Mouse (Mus musculus): ENCODE results near the gene Ace. TPM values are rescaled to one million over a fixed set of nuclear protein-coding genes. Genes with fewer than 3 reads are reported as not detected.

Ace gene
- polyA plus RNA-seq, 2 experiments = 1.1 to 1.4 TPM

DNA sequence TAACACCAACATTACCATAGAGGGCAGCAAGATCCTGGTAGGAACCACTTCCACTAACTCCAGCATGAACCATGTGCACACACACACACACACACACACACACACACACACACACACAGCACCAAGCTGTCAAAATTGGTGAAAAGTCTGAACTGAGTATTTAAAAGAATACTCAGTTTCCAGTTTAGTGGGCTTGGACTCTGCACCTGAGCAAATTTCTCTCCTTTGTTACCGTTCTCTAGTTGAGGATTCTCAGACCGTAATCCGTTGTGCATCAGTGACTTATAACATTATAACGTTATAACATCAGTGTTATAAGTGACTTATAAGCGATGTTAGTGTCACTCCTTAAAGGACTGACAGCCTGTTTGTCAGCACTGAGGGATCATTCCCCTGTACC lies 7.9 kb downstream of the Ace start:
- Histone ChIP-seq H3K9me3 (ENCODE audit: control insufficient read depth, low read length) (no peaks in the 10 kb centered on the region), H3K9ac (ENCODE audit: low read depth, low read length, severe bottlenecking) (no peak overlapping the region), H3K4me1 (ENCODE audit: control insufficient read depth, insufficient read depth, low read length) (no peaks in the 10 kb centered on the region), H3K4me2 (replicated peaks; ENCODE audit: low read depth, low read length, severe bottlenecking) (no peak overlapping the region), H3K27ac (replicated peaks; ENCODE audit: low read depth, low read length) (no peak overlapping the region), H3K36me3 (ENCODE audit: control insufficient read depth, insufficient read depth, low read length) (no peaks in the 10 kb centered on the region), H3K4me3 (replicated peaks; ENCODE audit: low read length) (no peak overlapping the region), H3K27me3 (ENCODE audit: control insufficient read depth, insufficient read depth, low read length) (no peaks in the 10 kb centered on the region)
- no peak for TF ChIP-seq POLR2A (IDR thresholded peaks at IDR 0.05; ENCODE audit: borderline replicate concordance, extremely low read depth, insufficient read depth, insufficient read length)
- DNase-seq (ENCODE audit: low spot score) = no peak
- ATAC-seq (ENCODE audit: low FRiP score, low read depth) = no peak
- WGBS = 94% methylated on average over 5 of the region's 5 CpGs

DNA sequence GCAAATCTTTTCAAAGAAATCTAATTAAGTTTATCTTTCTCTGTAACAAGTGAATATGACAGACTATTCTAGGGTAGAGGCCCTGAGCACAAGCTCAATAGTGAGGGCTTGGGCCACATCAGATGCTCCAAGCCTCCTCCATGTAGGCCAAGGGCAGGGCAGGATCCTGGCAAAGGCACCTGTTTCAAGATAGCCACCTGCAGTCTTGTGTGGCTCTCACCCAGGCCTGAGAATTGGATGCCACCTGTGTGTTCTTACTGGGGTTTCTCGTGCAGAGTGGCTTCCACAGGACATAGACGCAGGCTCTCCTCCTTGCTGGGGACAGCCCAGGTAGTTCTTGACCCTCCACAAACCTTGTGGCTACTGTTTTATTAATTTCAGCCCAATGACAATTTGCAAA lies 10.5 kb downstream of the Ace start:
- no peaks in the 10 kb centered on the region for H3K27me3 ChIP-seq (ENCODE audit: control insufficient read depth, insufficient read depth, low read length)
- no peak for TF ChIP-seq POLR2A (IDR thresholded peaks at IDR 0.05; ENCODE audit: borderline replicate concordance, extremely low read depth, insufficient read depth, insufficient read length)
- 83% methylated on average over 2 of the region's 2 CpGs for WGBS

GRCm38 (mm10) chr11:105978634-105979033 lies 10.9 kb downstream of the Ace start:
- H3K36me3 ChIP-seq (ENCODE audit: control insufficient read depth, insufficient read depth, low read length) = no peaks in the 10 kb centered on the region
- no peak overlapping the region for H3K27ac ChIP-seq (replicated peaks; ENCODE audit: low read depth, low read length)
- H3K9me3 ChIP-seq (ENCODE audit: control insufficient read depth, low read length) = no peaks in the 10 kb centered on the region
- no peak overlapping the region for H3K4me2 ChIP-seq (replicated peaks; ENCODE audit: low read depth, low read length, severe bottlenecking)
- TF ChIP-seq POLR2A (IDR thresholded peaks at IDR 0.05; ENCODE audit: borderline replicate concordance, extremely low read depth, insufficient read depth, insufficient read length) = no peak
- H3K9ac ChIP-seq (ENCODE audit: low read depth, low read length, severe bottlenecking) = no peak overlapping the region
- H3K27me3 ChIP-seq (ENCODE audit: control insufficient read depth, insufficient read depth, low read length) = no peaks in the 10 kb centered on the region
- no peaks in the 10 kb centered on the region for H3K4me1 ChIP-seq (ENCODE audit: control insufficient read depth, insufficient read depth, low read length)
- 63% methylated on average over 5 of the region's 5 CpGs for WGBS
- DNase-seq (ENCODE audit: low spot score) (no peak), ATAC-seq (ENCODE audit: low FRiP score, low read depth) (no peak)
- H3K4me3 ChIP-seq (replicated peaks; ENCODE audit: low read length) = no peak overlapping the region

More for the DNA sequence above, 10.5 kb downstream of the Ace start:
- Histone ChIP-seq H3K9me3 (ENCODE audit: control insufficient read depth, low read length) (no peaks in the 10 kb centered on the region), H3K4me3 (replicated peaks; ENCODE audit: low read length) (no peak overlapping the region), H3K4me1 (ENCODE audit: control insufficient read depth, insufficient read depth, low read length) (no peaks in the 10 kb centered on the region), H3K36me3 (ENCODE audit: control insufficient read depth, insufficient read depth, low read length) (no peaks in the 10 kb centered on the region), H3K27ac (replicated peaks; ENCODE audit: low read depth, low read length) (no peak overlapping the region), H3K4me2 (replicated peaks; ENCODE audit: low read depth, low read length, severe bottlenecking) (no peak overlapping the region), H3K9ac (ENCODE audit: low read depth, low read length, severe bottlenecking) (no peak overlapping the region)
- DNase-seq (ENCODE audit: low spot score) (no peak), ATAC-seq (ENCODE audit: low FRiP score, low read depth) (no peak)

DNA sequence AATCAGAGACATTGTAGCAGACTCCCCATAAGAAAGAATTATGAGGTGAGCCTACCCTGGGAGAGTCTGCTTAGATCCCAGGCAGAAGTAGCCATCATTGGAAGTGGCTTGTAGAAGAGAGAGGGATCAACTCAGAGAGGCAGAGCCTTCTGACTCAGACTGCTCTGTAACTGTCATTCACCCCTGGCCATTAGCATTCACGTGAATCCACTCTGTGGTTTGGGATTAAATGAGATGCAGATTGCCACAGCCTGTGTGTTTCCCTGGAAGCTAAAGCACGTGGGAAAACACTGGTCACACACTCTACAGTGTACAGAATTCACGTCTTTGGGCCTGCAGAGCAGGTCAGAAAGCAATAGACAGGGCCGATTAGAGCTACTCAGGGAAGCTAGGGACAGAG lies 16.7 kb downstream of the Ace start:
- no peak for ATAC-seq (ENCODE audit: low FRiP score, low read depth)

GRCm38 (mm10) chr11:105987446-105987845 lies 19.7 kb downstream of the Ace start:
- no peaks in the 10 kb centered on the region for H3K9me3 ChIP-seq (ENCODE audit: control insufficient read depth, low read length)
- no peaks in the 10 kb centered on the region for H3K36me3 ChIP-seq (ENCODE audit: control insufficient read depth, insufficient read depth, low read length)
- TF ChIP-seq POLR2A (IDR thresholded peaks at IDR 0.05; ENCODE audit: borderline replicate concordance, extremely low read depth, insufficient read depth, insufficient read length) = no peak
- H3K27me3 ChIP-seq (ENCODE audit: control insufficient read depth, insufficient read depth, low read length) = no peaks in the 10 kb centered on the region
- H3K4me2 ChIP-seq (replicated peaks; ENCODE audit: low read depth, low read length, severe bottlenecking) = no peak overlapping the region
- WGBS = 73% methylated on average over 6 of the region's 6 CpGs
- ATAC-seq (ENCODE audit: low FRiP score, low read depth) (no peak), DNase-seq (ENCODE audit: low spot score) (no peak)
- no peak overlapping the region for H3K4me3 ChIP-seq (replicated peaks; ENCODE audit: low read length)
- no peak overlapping the region for H3K27ac ChIP-seq (replicated peaks; ENCODE audit: low read depth, low read length)
- H3K4me1 ChIP-seq (ENCODE audit: control insufficient read depth, insufficient read depth, low read length) = no peaks in the 10 kb centered on the region
- no peak overlapping the region for H3K9ac ChIP-seq (ENCODE audit: low read depth, low read length, severe bottlenecking)

More for the DNA sequence above, 16.7 kb downstream of the Ace start:
- H3K4me3 ChIP-seq (replicated peaks; ENCODE audit: low read length) = no peak overlapping the region
- no peaks in the 10 kb centered on the region for H3K4me1 ChIP-seq (ENCODE audit: control insufficient read depth, insufficient read depth, low read length)
- H3K27ac ChIP-seq (replicated peaks; ENCODE audit: low read depth, low read length) = no peak overlapping the region
- no peak overlapping the region for H3K4me2 ChIP-seq (replicated peaks; ENCODE audit: low read depth, low read length, severe bottlenecking)
- DNase-seq (ENCODE audit: low spot score) = no peak
- H3K9me3 ChIP-seq (ENCODE audit: control insufficient read depth, low read length) = no peaks in the 10 kb centered on the region
- TF ChIP-seq POLR2A (IDR thresholded peaks at IDR 0.05; ENCODE audit: borderline replicate concordance, extremely low read depth, insufficient read depth, insufficient read length) = no peak
- no peaks in the 10 kb centered on the region for H3K36me3 ChIP-seq (ENCODE audit: control insufficient read depth, insufficient read depth, low read length)
- H3K27me3 ChIP-seq (ENCODE audit: control insufficient read depth, insufficient read depth, low read length) = no peaks in the 10 kb centered on the region
- H3K9ac ChIP-seq (ENCODE audit: low read depth, low read length, severe bottlenecking) = no peak overlapping the region
- 61% methylated on average over 4 of the region's 4 CpGs for WGBS

DNA sequence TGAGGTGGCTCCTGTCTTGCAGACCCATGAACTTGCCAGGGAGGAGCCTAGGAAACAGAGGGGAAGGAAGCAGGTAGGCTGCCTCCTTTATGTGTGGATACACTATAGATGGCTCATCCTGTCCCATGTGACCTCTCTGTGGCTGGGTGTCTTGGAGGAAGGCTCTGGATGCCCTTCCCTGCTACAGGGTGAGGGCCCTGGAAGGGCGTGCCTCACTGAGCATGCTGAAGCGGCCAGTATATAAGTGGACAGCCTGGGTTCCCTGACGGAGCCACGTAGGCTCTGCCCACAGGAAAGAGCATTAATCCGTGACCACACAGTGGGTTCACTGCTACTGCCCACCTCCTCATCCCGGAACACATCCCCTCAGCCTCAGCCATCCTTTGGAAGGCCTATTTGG lies 21.7 kb downstream of the Ace start:
- Histone ChIP-seq H3K4me1 (ENCODE audit: control insufficient read depth, insufficient read depth, low read length) (no peaks in the 10 kb centered on the region), H3K27ac (replicated peaks; ENCODE audit: low read depth, low read length) (no peak overlapping the region), H3K27me3 (ENCODE audit: control insufficient read depth, insufficient read depth, low read length) (no peaks in the 10 kb centered on the region), H3K9ac (ENCODE audit: low read depth, low read length, severe bottlenecking) (no peak overlapping the region), H3K4me2 (replicated peaks; ENCODE audit: low read depth, low read length, severe bottlenecking) (no peak overlapping the region), H3K36me3 (ENCODE audit: control insufficient read depth, insufficient read depth, low read length) (no peaks in the 10 kb centered on the region), H3K4me3 (replicated peaks; ENCODE audit: low read length) (no peak overlapping the region), H3K9me3 (ENCODE audit: control insufficient read depth, low read length) (no peaks in the 10 kb centered on the region)
- DNase-seq (ENCODE audit: low spot score) (no peak), ATAC-seq (ENCODE audit: low FRiP score, low read depth) (no peak)
- WGBS = 82% methylated on average over 6 of the region's 6 CpGs
- no peak for TF ChIP-seq POLR2A (IDR thresholded peaks at IDR 0.05; ENCODE audit: borderline replicate concordance, extremely low read depth, insufficient read depth, insufficient read length)

All from limb, embryonic 14.5 days (tissue).